Mouse (Mus musculus): ENCODE results near the gene Tnnt1.

Gene Tnnt1

DNA sequence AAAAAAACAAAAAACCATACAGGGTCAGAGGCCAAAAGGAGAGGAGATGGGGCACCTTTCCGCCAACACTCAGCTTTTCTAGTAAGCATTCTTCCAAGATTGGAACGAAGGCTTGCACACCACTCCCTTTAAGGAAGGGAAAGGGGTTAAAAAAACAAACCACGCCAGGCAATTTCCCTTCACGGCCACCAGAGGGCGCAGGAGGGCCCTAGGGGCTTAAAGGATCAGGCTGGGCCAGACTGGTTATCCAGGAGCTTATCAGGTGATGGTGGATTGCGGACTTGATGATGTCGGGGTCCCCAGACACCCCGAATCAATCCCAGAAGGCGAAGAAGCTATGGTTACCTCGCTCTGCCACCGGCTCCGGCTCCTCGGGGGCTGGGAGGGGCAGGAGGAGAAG is 2.9 kb downstream of the Tnnt1 start:
- TF ChIP-seq CTCF (conservative IDR thresholded peaks at IDR 0.05; ENCODE audit: low read length) (peak; percentile 100), POU5F1 (IDR thresholded peaks at IDR 0.05; ENCODE audit: borderline replicate concordance, low read length) (no peak)
- H3K9me3 ChIP-seq (ENCODE audit: low read length) = no peaks in the 10 kb centered on the region
- peaks cover 67% of the 10 kb centered on the region for H3K4me1 ChIP-seq (replicated peaks; ENCODE audit: low read depth, low read length)
- H3K36me3 ChIP-seq (ENCODE audit: insufficient read depth, low read length) = peaks cover 4% of the 10 kb centered on the region
- H3K4me3 ChIP-seq (replicated peaks; ENCODE audit: low read length) = peak overlapping the region; percentile 43
- H3K27me3 ChIP-seq (ENCODE audit: insufficient read depth, low read length) = peaks cover 3% of the 10 kb centered on the region; the same call in 1 of the 2 replicates

DNA sequence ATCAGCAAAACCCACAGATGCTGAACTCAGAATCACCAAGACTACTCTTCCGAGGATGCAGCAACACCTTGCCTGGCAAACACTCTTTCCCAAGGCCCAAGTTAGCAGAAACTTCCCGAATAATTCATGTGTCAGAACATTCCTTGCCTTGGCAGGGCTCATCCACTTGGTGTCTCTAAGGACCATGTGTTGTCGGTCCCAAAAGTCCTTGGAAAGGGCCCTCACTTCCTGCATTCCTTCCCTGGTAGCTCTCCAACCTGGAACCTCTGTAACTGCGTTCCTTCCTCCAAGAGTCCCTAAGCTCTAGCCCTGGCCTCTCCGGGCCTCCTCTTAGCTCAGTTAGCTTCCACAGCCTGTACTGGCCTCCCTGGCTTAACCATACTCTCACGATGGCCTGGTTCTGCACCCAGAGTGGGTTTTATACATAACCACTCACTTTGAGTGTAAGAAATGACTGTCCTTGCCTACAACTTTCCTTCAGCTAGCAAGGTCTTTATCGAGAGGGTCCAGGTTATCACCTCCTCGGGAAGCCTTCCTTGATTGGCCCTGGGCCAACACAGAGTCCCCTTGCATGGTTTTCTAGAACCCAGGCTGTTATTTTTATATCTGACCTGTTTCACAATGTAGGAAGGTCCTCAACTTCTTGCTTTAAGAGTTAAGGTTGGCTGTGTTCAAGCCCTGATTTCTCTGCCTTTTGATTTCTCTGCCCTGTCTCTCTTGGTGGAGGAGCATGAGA is 4.5 kb downstream of the Tnnt1 start:
- H3K9me3 ChIP-seq (ENCODE audit: low read length) = no peaks in the 10 kb centered on the region
- H3K4me1 ChIP-seq (replicated peaks; ENCODE audit: low read depth, low read length) = peaks cover 68% of the 10 kb centered on the region
- TF ChIP-seq NANOG (IDR thresholded peaks at IDR 0.05; ENCODE audit: borderline replicate concordance, low read length) = no peak
- no peak for TF ChIP-seq POU5F1 (IDR thresholded peaks at IDR 0.05; ENCODE audit: borderline replicate concordance, low read length)

DNA sequence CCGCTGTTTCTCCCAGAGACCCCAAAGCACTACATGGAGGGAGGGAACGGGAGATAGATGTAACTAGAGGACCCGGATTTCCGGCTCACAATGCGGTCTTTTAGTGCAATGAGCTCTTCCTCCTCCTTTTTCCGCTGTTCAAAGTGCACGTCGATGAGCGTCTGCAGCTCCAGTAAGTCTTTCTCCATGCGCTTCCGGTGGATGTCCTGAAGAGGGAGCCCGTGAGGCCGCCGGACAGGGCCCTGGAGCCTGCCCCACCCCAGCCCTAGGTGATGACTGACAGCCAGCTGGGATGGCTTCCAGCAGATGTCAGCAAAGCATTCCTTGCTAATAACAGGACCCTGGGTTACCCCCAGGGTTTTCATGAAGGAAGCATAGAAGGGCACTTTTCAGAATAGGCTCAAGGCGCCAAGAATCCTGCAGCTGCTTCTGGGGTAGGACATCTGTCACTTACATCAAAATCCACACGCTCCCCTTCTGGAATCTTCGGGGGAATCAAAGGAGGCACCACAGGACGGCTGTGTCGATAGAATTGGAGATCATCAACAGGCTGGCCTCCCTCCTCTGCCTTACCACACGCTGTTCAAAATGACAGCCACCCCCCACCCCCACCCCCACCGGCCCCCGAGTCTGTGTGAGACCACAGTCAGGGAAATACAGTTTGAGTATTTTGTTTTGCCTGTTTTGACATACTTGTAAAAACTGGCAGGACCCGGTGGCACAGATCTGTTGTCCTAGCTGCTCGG is 6.1 kb downstream of the Tnnt1 start:
- peaks cover 3% of the 10 kb centered on the region; the same call in 1 of the 2 replicates for H3K27me3 ChIP-seq (ENCODE audit: insufficient read depth, low read length)
- peak; percentile 95 for TF ChIP-seq CTCF (conservative IDR thresholded peaks at IDR 0.05; ENCODE audit: low read length)
- no peak for TF ChIP-seq NANOG (IDR thresholded peaks at IDR 0.05; ENCODE audit: borderline replicate concordance, low read length)

More for the DNA sequence above, 4.5 kb downstream of the Tnnt1 start:
- H3K36me3 ChIP-seq (ENCODE audit: insufficient read depth, low read length) = no peaks in the 10 kb centered on the region
- H3K27me3 ChIP-seq (ENCODE audit: insufficient read depth, low read length) = peaks cover 3% of the 10 kb centered on the region; the same call in 1 of the 2 replicates
- no peak overlapping the region for H3K4me3 ChIP-seq (replicated peaks; ENCODE audit: low read length)

DNA sequence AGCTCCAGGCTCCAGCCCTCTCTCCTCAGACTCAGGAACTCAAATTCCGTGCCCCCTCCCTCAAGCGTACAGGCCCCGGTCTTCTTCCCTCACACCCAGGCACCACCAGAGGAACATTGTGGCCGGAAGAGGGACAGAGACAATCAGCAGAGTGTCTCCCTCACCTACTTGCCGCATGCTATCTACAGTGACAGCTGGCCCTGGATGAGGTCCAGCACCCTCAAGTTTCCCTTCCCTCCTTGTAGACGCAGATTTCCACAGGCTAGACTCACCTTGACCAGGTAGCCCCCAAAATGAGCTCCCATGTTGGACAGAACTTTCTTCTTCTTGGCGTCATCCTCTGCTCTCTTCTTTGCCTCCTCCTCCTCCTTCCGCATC is 7.5 kb downstream of the Tnnt1 start:
- Histone ChIP-seq H3K4me1 (replicated peaks; ENCODE audit: low read depth, low read length) (peaks cover 48% of the 10 kb centered on the region), H3K9me3 (ENCODE audit: low read length) (no peaks in the 10 kb centered on the region), H3K4me3 (replicated peaks; ENCODE audit: low read length) (0 out of 2 replicates have a peak overlapping the region, but pooled peaks have one; percentile 48), H3K36me3 (ENCODE audit: insufficient read depth, low read length) (no peaks in the 10 kb centered on the region), H3K27me3 (ENCODE audit: insufficient read depth, low read length) (no peaks in the 10 kb centered on the region)
- no peak for TF ChIP-seq CTCF (conservative IDR thresholded peaks at IDR 0.05; ENCODE audit: low read length)
- TF ChIP-seq NANOG (IDR thresholded peaks at IDR 0.05; ENCODE audit: borderline replicate concordance, low read length) = no peak
- no peak for TF ChIP-seq POU5F1 (IDR thresholded peaks at IDR 0.05; ENCODE audit: borderline replicate concordance, low read length)

More for the DNA sequence above, 6.1 kb downstream of the Tnnt1 start:
- Histone ChIP-seq H3K36me3 (ENCODE audit: insufficient read depth, low read length) (no peaks in the 10 kb centered on the region), H3K4me3 (replicated peaks; ENCODE audit: low read length) (peak overlapping the region; percentile 61), H3K9me3 (ENCODE audit: low read length) (no peaks in the 10 kb centered on the region), H3K4me1 (replicated peaks; ENCODE audit: low read depth, low read length) (peaks cover 55% of the 10 kb centered on the region)

DNA sequence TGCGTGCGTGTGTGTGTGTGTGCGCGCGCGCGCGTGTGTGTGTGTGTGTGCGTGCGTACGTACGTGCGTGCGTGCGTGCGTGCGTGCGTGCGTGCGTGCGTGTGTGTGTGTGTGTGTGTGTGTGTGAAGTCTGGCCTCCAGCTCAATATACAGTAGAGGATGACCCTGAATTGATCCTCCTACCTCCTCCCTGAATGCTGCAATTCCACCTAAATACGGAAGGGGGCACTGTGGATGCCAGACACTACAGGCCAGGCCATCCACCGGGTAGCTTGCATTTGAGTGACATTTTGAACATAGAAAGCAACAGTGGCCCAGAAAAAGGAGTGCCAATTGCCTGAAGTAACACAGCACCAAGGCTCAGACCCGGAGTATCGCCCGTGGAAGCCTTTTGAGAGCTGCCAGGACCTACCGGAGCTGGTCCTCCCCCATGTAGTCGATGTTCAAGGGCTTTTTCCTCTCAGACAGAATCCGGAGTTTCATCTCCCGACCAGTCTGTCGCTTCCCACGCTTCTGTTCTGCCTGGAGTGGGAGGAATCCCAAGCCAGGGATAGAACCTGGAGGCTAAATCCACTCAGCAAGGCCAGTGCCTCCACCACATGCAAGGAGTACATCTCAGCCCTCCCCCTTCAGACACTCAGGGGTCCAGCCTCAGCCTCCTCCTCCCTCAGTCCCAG is 8.0 kb downstream of the Tnnt1 start:
- H3K4me3 ChIP-seq (replicated peaks; ENCODE audit: low read length) = peak overlapping the region; percentile 48

DNA sequence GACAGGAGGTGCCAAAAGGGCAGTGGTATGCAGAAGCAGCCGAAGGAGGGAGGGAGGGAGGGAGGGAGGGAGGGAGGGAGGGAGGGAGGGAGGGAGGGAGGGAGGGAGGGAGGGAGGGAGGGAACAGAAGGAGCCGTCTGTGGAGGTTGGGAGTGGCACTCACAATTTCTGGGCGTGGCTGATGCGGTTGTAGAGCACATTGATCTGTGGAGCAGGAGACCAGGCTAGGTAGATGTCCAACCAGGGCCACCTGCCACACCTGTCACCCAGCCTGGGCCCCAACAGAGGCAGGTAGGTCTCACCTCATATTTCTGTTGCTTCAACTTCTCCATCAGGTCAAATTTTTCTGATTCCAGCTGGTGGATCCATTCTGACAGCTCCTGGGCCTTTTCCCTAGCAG is 9.0 kb downstream of the Tnnt1 start:
- peaks cover 46% of the 10 kb centered on the region for H3K4me1 ChIP-seq (replicated peaks; ENCODE audit: low read depth, low read length)
- H3K27me3 ChIP-seq (ENCODE audit: insufficient read depth, low read length) = no peaks in the 10 kb centered on the region
- H3K4me3 ChIP-seq (replicated peaks; ENCODE audit: low read length) = peak overlapping the region; percentile 48; the same call in 1 of the 2 replicates
- no peaks in the 10 kb centered on the region for H3K36me3 ChIP-seq (ENCODE audit: insufficient read depth, low read length)
- TF ChIP-seq CTCF (conservative IDR thresholded peaks at IDR 0.05; ENCODE audit: low read length) (no peak), POU5F1 (IDR thresholded peaks at IDR 0.05; ENCODE audit: borderline replicate concordance, low read length) (no peak), NANOG (IDR thresholded peaks at IDR 0.05; ENCODE audit: borderline replicate concordance, low read length) (no peak)
- H3K9me3 ChIP-seq (ENCODE audit: low read length) = no peaks in the 10 kb centered on the region

More for the DNA sequence above, 8.0 kb downstream of the Tnnt1 start:
- Histone ChIP-seq H3K9me3 (ENCODE audit: low read length) (no peaks in the 10 kb centered on the region), H3K27me3 (ENCODE audit: insufficient read depth, low read length) (no peaks in the 10 kb centered on the region), H3K4me1 (replicated peaks; ENCODE audit: low read depth, low read length) (peaks cover 42% of the 10 kb centered on the region), H3K36me3 (ENCODE audit: insufficient read depth, low read length) (no peaks in the 10 kb centered on the region)
- TF ChIP-seq CTCF (conservative IDR thresholded peaks at IDR 0.05; ENCODE audit: low read length) = peak; percentile 79
- TF ChIP-seq NANOG (IDR thresholded peaks at IDR 0.05; ENCODE audit: borderline replicate concordance, low read length) = no peak
- TF ChIP-seq POU5F1 (IDR thresholded peaks at IDR 0.05; ENCODE audit: borderline replicate concordance, low read length) = no peak

DNA sequence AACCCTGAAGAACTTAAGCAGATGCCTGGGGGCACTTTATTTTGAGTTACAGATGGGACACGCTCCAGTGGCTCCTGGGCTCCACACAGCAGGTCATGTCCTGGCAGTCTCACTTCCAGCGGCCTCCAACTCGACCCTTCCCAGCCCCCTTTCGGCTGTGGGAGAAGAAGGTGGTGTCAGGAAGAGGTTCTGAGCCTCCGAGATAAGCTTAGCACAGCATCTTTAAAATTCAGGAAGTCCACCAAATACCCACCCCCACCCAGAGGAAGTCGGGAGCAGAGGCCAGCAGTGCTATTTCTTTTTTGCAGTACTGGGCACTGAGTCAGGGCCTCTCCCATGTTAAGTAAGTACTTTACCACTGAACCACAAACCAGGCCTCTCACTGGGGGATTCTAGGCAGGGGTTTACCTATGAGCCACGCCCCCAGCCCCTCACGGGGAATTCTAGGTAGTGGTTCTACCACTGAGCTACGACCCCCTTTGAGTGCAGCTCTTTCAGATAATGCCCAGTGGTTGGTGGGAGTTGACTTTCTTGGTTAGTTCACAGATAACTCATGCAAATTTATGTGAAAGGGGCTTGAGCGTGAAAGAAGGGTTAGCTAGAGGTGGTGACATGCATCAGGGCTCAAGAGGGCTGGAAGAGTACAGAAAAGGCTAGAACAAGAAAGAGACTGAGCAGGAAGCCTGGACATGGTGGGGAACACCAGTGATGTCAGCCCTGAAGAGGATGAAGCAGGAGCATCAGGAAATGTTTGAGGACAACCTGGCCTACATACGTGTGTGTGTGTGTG is 11.3 kb downstream of the Tnnt1 start:
- Histone ChIP-seq H3K36me3 (ENCODE audit: insufficient read depth, low read length) (peaks cover 2% of the 10 kb centered on the region), H3K9me3 (ENCODE audit: low read length) (no peaks in the 10 kb centered on the region), H3K27me3 (ENCODE audit: insufficient read depth, low read length) (peaks cover 3% of the 10 kb centered on the region; the same call in 1 of the 2 replicates), H3K4me3 (replicated peaks; ENCODE audit: low read length) (no peak overlapping the region), H3K4me1 (replicated peaks; ENCODE audit: low read depth, low read length) (peaks cover 55% of the 10 kb centered on the region)
- TF ChIP-seq CTCF (conservative IDR thresholded peaks at IDR 0.05; ENCODE audit: low read length) (no peak), NANOG (IDR thresholded peaks at IDR 0.05; ENCODE audit: borderline replicate concordance, low read length) (no peak), POU5F1 (IDR thresholded peaks at IDR 0.05; ENCODE audit: borderline replicate concordance, low read length) (no peak)

Data from E14TG2a.4 (cell line).